10 mouse cellular contexts compared by ENCODE assay signal in genomic region chr5:149513438-149514086, GRCm38 (mm10). TPM values are rescaled to one million over a fixed set of nuclear protein-coding genes. Genes with fewer than 3 reads are reported as not detected.
DNase-seq lines count a peak whose midpoint lies in the region; ATAC-seq and TF ChIP-seq lines count a peak whose summit lies in the region.
"Had no signal": no experiment of that assay in that cellular context is flagged by ENCODE, and none has a peak within 500 bp of the region (broad histone marks: within the 10 kb centered on the region; RNA-seq: fewer than 3 reads in every experiment).

No protein-coding gene starts in this region.

- H3K4me2 ChIP-seq in heart, embryonic 11.5 days, result peak overlapping the region; percentile 57
- peak overlapping the region; percentile 38 for H3K4me2 ChIP-seq in neural tube, embryonic 12.5 days (replicated peaks)
- peak overlapping the region; percentile 39 for H3K4me2 ChIP-seq in limb, embryonic 14.5 days (replicated peaks; ENCODE audit: low read depth, low read length, severe bottlenecking)
- H3K4me2 ChIP-seq: liver, embryonic 13.5 days had no signal

- H3K27ac ChIP-seq in heart, embryonic 11.5 days (ENCODE audit: low read depth, low read length), result peak overlapping the region; percentile 92
- H3K27ac ChIP-seq in neural tube, embryonic 12.5 days, result no peak overlapping the region
- H3K27ac ChIP-seq in limb, embryonic 14.5 days (replicated peaks; ENCODE audit: low read depth, low read length), result peak overlapping the region; percentile 73
- H3K27ac ChIP-seq: liver, embryonic 13.5 days had no signal

- WGBS in heart, embryonic 11.5 days (ENCODE audit: insufficient replicate concordance), result 49% methylated on average over 9 of the region's 9 CpGs
- WGBS in neural tube, embryonic 12.5 days, result 32% methylated on average over 9 of the region's 9 CpGs
- WGBS in limb, embryonic 14.5 days, result 33% methylated on average over 9 of the region's 9 CpGs

- no peaks in the 10 kb centered on the region for H3K9me3 ChIP-seq in heart, embryonic 11.5 days (replicated peaks; ENCODE audit: control insufficient read depth, low read length)
- H3K9me3 ChIP-seq in neural tube, embryonic 12.5 days, result no peaks in the 10 kb centered on the region
- no peaks in the 10 kb centered on the region for H3K9me3 ChIP-seq in limb, embryonic 14.5 days (ENCODE audit: control insufficient read depth, low read length)
- H3K9me3 ChIP-seq: liver, embryonic 13.5 days had no signal

- no peaks in the 10 kb centered on the region for H3K27me3 ChIP-seq in heart, embryonic 11.5 days (ENCODE audit: control insufficient read depth, insufficient read depth, low read length)
- H3K27me3 ChIP-seq in neural tube, embryonic 12.5 days (replicated peaks), result no peaks in the 10 kb centered on the region
- no peaks in the 10 kb centered on the region for H3K27me3 ChIP-seq in limb, embryonic 14.5 days (ENCODE audit: control insufficient read depth, insufficient read depth, low read length)
- H3K27me3 ChIP-seq: liver, embryonic 13.5 days had no signal

- no peak overlapping the region for H3K4me3 ChIP-seq in heart, embryonic 11.5 days (ENCODE audit: low read depth, low read length)
- no peak overlapping the region for H3K4me3 ChIP-seq in neural tube, embryonic 12.5 days
- H3K4me3 ChIP-seq in limb, embryonic 14.5 days (replicated peaks; ENCODE audit: low read length), result no peak overlapping the region
- H3K4me3 ChIP-seq: liver, embryonic 13.5 days had no signal

- ATAC-seq in heart, embryonic 11.5 days (replicated peaks; ENCODE audit: insufficient number of reproducible peaks, low FRiP score, low TSS enrichment), result no peak
- ATAC-seq in neural tube, embryonic 12.5 days (ENCODE audit: low FRiP score, low read depth), result 0 out of 2 replicates have a peak, but pooled peaks have one; percentile 21
- ATAC-seq in limb, embryonic 14.5 days (ENCODE audit: low FRiP score, low read depth), result no peak

- no peaks in the 10 kb centered on the region for H3K36me3 ChIP-seq in heart, embryonic 11.5 days (ENCODE audit: control insufficient read depth, insufficient read depth, low read length)
- H3K36me3 ChIP-seq in neural tube, embryonic 12.5 days, result no peaks in the 10 kb centered on the region
- H3K36me3 ChIP-seq in limb, embryonic 14.5 days (ENCODE audit: control insufficient read depth, insufficient read depth, low read length), result no peaks in the 10 kb centered on the region
- H3K36me3 ChIP-seq: liver, embryonic 13.5 days had no signal

- no peak overlapping the region for H3K9ac ChIP-seq in heart, embryonic 11.5 days (ENCODE audit: low read depth, low read length)
- no peak overlapping the region for H3K9ac ChIP-seq in neural tube, embryonic 12.5 days
- H3K9ac ChIP-seq in limb, embryonic 14.5 days (ENCODE audit: low read depth, low read length, severe bottlenecking), result no peak overlapping the region
- H3K9ac ChIP-seq: liver, embryonic 13.5 days had no signal

- no peak for DNase-seq in heart, adult 8-10 months (ENCODE audit: low spot score)
- DNase-seq in neural tube, embryonic 10.5 days (ENCODE audit: extremely low spot score, low spot score), result no peak
- DNase-seq in limb, embryonic 14.5 days (ENCODE audit: low spot score), result no peak
- DNase-seq in urinary bladder, adult 2 months (ENCODE audit: low spot score), result no peak
- DNase-seq in urinary bladder, postnatal 25 days (ENCODE audit: low spot score), result no peak
- no peak for DNase-seq in layer of hippocampus, adult 9-10 months (ENCODE audit: low spot score)
- DNase-seq: liver, embryonic 13.5 days had no signal

- H3K4me1 ChIP-seq in heart, embryonic 11.5 days (ENCODE audit: control insufficient read depth, insufficient read depth, low read length), result peaks cover 15% of the 10 kb centered on the region
- H3K4me1 ChIP-seq in neural tube, embryonic 12.5 days, result peaks cover 34% of the 10 kb centered on the region
- peaks cover 19% of the 10 kb centered on the region for H3K4me1 ChIP-seq in limb, embryonic 14.5 days (ENCODE audit: control insufficient read depth, insufficient read depth, low read length)
- H3K4me1 ChIP-seq: liver, embryonic 13.5 days had no signal

- no peak for TF ChIP-seq POLR2A in limb, embryonic 14.5 days (IDR thresholded peaks at IDR 0.05; ENCODE audit: borderline replicate concordance, extremely low read depth, insufficient read depth, insufficient read length)

RNA-seq across cellular contexts. Expression of gene Wdr95, which starts 14.9 kb away (rescaled TPM):
- 0.09 TPM in 1 of 2 replicates, not detected in the other for polyA plus RNA-seq in heart, embryonic 11.5 days (2014; fragmentation: Nextera tagmentation; extraction: Ambion mirVana)
- not detected for total RNA-seq in heart, adult 8-10 months (2022)
- polyA plus RNA-seq in neural tube, embryonic 12.5 days (2016; fragmentation: Nextera tagmentation; extraction: Ambion mirVana), result 0.22 and 0.71 TPM in 2 replicates
- polyA plus RNA-seq in limb, embryonic 14.5 days (2012; rRNA removed), result 0.18 and 0.41 TPM in 2 replicates
- polyA plus RNA-seq in limb, embryonic 14.5 days (2014; fragmentation: Nextera tagmentation; extraction: Ambion mirVana), result 0.07 and 0.15 TPM in 2 replicates
- 0.06 and 0.12 TPM in 2 replicates for polyA plus RNA-seq in urinary bladder, adult 2 months (2012; rRNA removed)
- polyA plus RNA-seq: liver, embryonic 13.5 days; neural tube, embryonic 11.5 days had no signal
